Mouse (Mus musculus) bone marrow macrophage, adult 2 months (primary cell): ENCODE results near the gene Foxd4.
"Not testable (repeated sequence)": the region's sequence is repeated elsewhere in the genome, so short reads cannot be mapped to it uniquely, and the experiment has no call there.

ENCODE experiments used
- CTCF ChIP-seq: IDR thresholded peaks from 2 replicates; pipeline ENCODE4 v1.5.1; 2012; ENCODE audit warnings: low read depth, mild to moderate bottlenecking, low read length, moderate library complexity
- POLR2A ChIP-seq: IDR thresholded peaks from 2 replicates; pipeline ENCODE4 v1.6.1; 2012; ENCODE audit warnings: mild to moderate bottlenecking, low read depth, low read length, borderline replicate concordance

DNA sequence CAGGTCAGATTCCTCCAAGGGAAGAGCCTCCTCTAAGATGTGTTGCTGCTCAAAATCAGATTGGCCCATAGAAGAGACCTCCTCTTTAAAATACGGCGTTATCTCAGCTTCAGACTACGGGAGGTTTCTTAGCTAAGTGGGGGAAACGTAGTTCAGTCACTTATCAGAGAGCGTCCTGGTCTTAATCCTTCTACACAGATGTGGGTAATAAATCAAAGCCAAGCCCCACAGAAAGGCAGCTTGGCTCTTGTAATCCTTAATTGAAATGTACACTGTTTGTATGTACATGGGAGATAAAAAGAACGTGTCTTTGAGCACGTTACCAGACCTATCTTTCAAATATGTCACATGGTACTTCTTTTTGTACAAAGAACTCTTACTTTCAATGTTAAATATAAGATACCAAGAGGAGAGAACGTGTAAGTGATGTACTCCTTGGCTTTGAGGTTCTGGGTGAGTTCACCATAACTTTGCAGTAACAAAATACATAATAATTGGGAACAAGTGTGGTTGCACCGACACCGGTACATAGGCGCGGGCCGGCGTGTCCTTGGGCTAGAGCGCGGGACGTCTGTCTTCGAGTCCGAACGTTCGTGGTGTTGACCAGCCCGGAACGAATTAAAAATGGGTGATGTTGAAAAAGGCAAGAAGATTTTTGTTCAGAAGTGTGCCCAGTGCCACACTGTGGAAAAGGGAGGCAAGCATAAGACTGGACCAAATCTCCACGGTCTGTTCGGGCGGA lies 25.7 kb downstream of the Foxd4 start, which contains the start of gene Gm10053:
- not testable (repeated sequence) for TF ChIP-seq POLR2A, CTCF
